Mouse (Mus musculus) layer of hippocampus, postnatal 25 days (tissue): ENCODE results near the gene Mettl21e. TPM values are rescaled to one million over a fixed set of nuclear protein-coding genes. Genes with fewer than 3 reads are reported as not detected.
"Not testable (repeated sequence)": the region's sequence is repeated elsewhere in the genome, so short reads cannot be mapped to it uniquely, and the experiment has no call there.

Source experiments
- DNase-seq, 2 experiments: peaks; one replicate each; pipeline ENCODE4 v3.0.0; 2022; ENCODE audit warnings: mixed read lengths in 2 of 2, low spot score in 1 of 2; ENCODE audit errors: extremely low spot score in 1 of 2
- total RNA-seq, 2 experiments: library from RNA; stranded (reverse); gene quantifications; 2 replicates each; pipeline ENCODE4 v1.2.3; 2021

Mettl21e gene
- total RNA-seq, result not detected

DNA sequence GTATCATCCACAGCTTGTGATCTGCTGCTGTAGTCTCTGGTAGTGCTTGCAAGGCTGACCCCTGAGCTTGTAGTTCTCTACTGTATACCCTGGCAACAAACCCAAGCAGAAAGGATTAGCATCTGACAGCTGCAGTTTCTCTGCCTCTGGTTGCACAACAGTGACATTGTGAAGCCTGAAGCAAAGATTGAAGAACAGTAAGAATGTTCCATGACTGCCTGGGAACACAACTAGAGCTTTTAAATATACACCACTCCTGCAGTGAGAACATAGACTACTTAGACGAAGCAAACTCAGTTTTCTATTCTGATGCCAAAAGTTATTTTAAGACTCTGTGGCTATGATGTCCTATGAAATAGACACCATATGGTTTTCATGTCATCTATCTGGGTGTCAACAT is at the start of gene Mettl21e:
Gene Mettl21e (minus strand): TSS at position 86 of the 400 bp plus-strand sequence.
- no peak for DNase-seq

DNA sequence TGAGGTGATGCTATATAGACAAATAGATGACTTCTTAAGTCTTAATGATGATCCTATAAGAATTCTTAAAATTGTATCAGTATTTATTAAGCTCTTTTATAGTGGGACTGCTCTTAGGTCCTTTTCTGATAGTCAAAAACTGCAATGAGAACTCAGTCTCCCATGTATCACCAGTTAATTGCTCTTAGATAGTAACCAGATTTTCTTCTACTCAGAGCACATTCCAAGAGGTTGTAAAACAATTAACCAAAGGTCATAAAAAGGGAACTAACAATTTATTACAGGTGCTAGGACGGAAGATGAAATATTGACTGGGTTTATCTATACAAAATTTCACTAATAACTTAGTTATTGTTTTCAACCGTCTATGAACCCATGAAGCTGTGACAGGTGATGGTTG is 21.7 kb upstream of the Mettl21e start:
- DNase-seq, result not testable (repeated sequence)

GRCm38 (mm10) chr1:44239969-44240368 is 21.2 kb upstream of the Mettl21e start:
- no peak for DNase-seq

- DNase-seq, result no peak
Observed at GRCm38 (mm10) chr1:44237305-44237704, 18.5 kb upstream of the Mettl21e start.

GRCm38 (mm10) chr1:44235311-44235710 is 16.6 kb upstream of the Mettl21e start:
- no peak for DNase-seq

DNA sequence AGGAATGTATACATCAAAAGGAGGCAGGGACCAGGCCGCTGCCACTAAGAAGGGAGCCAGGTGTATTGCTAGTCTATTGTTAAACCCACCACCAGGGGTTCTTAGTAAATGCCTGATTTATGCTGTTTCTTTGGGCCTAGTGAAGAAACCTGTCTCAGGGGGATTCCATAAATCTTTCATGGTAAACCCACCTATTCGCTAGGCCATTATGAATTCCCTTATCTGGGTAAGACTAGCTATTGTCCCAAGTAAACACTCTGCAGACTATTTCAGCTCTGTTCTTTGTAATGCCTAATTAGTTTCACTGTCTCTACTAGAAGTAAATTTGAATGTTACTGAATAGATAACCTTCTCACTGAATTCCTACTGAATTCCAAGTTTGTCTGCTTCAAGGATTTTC is 15.8 kb upstream of the Mettl21e start:
- DNase-seq, result not testable (repeated sequence)

GRCm38 (mm10) chr1:44229044-44229443 is 10.3 kb upstream of the Mettl21e start:
- peak in 1 of 2 experiments; percentile 55 for DNase-seq

DNA sequence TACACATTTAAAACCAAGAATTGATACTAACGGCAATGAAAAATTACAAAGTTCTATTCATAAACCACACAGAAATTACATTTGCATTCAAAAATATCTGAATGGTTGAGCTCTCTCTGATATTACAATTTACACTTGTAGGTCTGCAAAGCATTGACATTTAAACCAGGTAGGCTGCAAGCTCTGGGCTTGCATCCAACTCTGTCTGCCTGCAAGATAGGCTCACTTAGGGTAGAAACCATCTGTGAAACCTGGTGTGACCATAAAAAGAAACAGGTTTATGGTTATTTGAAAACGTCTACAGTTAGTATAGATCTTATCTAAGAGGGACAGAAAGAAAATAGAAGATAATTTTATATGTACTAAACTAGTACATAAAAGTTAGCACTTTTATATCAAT is 1.6 kb downstream of the Mettl21e start:
- DNase-seq, result no peak

GRCm38 (mm10) chr1:44216352-44217116 is 2.2 kb downstream of the Mettl21e start:
- no peak for DNase-seq

DNA sequence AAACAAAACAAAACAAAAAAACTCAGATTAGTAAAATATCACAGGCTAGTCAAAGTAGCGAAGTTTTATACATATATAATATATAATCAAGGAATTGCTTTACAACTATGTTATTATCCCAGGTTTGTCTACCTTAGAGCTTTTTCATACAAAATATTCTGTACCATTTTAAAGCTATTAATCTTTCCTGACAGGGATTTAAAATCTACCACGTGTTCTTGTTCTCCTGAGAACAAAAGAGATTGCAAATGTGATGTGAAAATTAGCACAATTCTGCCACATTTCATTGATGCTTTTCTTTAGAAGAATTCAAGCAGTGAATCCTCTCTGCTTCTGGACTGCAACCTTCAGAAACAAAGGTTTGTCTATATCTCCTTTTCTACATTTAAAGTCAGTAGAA is 4.3 kb downstream of the Mettl21e start:
- DNase-seq, result no peak

DNA sequence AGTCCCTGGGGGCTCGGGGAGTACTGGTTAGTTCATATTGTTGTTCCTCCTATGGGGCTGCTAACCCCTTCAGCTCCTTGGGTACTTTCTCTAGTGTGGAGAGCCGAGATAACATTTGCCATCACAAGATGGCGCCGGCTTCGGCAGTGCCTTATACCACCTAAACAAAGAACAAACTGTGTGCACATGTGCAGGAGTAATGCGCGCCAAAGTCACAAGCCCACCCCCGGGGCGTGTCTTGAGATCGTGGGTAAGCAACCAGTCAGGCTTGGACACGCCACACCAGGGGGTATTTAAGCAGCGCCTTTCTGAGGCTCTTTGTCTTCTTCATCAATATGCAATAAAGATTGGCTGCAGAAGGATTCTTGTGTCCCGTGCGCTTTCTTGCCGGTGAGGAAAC is 15.9 kb downstream of the Mettl21e start:
- no peak for DNase-seq

GRCm38 (mm10) chr1:44198273-44199171 is 20.2 kb downstream of the Mettl21e start:
- peak; percentile 11 to 16 for DNase-seq

DNA sequence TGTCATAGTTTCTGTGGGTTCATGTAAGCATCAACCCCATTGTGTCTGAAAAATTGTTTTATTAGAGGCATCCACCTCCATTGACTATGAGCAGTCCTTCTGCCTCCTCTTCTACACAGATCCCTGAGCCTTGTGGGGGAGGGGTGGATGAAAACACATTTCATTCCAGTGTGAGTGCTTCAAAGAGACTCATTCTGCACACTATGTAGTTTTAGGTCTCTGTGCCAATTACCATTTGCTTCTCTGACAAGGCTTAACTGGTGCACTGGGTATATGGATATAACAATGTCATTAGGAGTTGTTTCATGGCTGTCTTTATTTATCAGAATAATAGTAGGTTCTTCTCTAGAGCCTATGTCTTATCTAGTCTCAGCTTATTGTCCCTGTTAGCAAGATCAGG is 32.4 kb downstream of the Mettl21e start:
- no peak for DNase-seq

DNA sequence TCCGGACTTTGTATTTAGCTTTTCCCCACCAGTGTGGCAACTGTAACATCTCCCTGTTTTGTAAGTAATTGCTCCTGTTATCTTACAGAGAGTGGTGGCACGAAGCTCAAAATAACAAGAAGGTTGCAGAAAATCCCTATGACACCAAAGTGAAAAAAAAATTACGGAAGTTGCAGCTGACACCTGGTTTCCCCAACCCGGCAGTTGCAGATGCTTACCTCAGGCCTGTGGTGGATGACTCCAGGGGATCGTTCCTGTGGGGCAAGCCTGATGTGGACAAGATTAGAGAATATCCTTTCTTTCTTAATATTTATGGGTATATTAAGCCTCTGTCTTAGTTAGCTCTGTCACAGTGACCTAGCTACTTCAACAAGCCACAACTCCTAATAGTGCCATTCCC is 40.7 kb downstream of the Mettl21e start:
- DNase-seq, result no peak

DNA sequence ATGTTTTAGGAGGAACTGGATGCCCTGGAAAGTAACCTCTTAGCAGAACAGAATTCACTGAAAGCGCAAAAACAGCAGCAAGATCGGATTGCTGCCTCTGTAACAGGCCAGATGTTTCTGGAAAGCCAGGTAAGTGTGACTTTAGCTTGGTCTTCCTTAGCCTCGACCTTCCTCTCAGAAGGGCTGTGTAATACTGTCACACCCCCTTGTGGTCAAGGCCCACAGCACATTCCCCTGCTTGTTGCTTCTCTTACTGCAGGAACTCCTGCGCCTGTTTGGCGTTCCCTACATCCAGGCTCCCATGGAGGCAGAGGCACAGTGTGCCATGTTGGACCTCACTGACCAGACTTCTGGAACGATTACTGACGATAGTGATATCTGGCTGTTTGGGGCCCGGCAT is 44.9 kb downstream of the Mettl21e start:
- DNase-seq, result no peak

DNA sequence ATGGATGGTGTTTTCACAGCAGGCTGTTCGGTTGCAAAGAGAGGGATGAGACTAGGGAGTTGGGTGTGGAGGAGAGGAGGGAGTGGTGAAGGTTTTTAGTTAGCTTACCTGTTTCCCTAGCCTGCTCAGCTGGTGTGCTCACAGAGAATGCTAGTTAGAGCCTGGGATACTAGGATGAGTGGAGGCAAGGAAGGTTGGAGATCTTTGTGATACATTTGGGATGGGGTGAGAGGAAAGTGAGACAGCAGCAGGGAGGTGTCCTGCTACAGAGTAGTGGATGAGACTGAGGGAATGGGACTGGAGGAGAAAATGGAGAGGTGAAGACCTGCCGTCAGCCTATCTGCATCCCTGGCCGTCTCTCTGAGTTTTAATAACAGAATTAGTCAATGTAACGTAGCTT is 46.1 kb downstream of the Mettl21e start:
- DNase-seq, result no peak

GRCm38 (mm10) chr1:44167859-44168383 is 50.8 kb downstream of the Mettl21e start:
- DNase-seq, result no peak

DNA sequence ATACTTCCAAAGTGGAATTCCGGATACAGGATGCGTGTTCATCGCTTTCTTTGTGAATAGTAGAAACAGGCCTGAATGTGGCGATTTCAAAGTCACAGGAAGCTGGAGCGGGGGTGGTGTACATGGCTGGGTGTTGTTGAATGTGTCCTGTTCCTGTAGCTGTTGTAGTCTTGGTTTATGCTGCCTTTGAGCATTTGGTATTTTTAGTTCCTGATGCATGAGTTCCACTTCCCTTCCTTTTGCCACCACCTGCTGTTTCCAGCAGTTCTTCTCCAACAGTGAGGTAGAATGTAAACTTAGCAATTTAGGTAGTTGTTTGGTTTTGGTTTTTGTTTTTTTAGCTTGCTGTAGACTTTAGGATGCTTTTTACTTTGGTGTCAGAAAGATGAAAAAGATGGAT is 56.4 kb downstream of the Mettl21e start:
- DNase-seq, result no peak

DNA sequence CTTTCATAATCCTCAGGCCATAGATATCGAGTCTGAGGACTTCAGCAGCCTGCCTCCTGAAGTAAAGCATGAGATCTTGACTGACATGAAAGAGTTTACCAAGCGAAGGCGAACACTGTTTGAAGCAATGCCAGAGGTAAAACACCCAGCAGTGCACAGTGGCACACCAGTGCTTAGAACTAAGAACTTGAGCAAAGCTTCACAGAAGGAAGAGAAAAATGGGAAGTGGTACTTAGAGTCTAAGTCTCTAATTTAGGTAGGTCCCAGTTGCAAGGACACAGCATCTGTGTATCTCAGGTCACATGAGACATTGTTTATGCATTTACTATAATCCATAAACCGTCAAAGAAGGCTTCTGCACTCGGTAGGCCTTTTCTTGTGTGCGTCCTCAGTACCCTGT is 56.9 kb downstream of the Mettl21e start:
- no peak for DNase-seq

GRCm38 (mm10) chr1:44158317-44158716 is 60.4 kb downstream of the Mettl21e start:
- no peak for DNase-seq

- no peak for DNase-seq
Observed at GRCm38 (mm10) chr1:44155287-44155686, 63.5 kb downstream of the Mettl21e start.
